Mouse (Mus musculus) C2C12 (cell line): Measurements from ENCODE around the gene Xiap.

Source experiments
- CEBPB ChIP-seq: IDR thresholded peaks from one replicate; pipeline ENCODE4 v1.6.1; 2011; ENCODE audit warnings: low read depth, mild to moderate bottlenecking, control low read depth, moderate library complexity
- CTCF ChIP-seq: IDR thresholded peaks from one replicate; pipeline ENCODE4 v1.5.1; 2011; ENCODE audit not compliant: control insufficient read depth, insufficient read depth, insufficient read length
- MYOD1 ChIP-seq: IDR thresholded peaks from one replicate; pipeline ENCODE4 v1.6.1; 2011; ENCODE audit warnings: low read depth; ENCODE audit not compliant: control insufficient read depth, insufficient read length
- USF1 ChIP-seq: IDR thresholded peaks from one replicate; pipeline ENCODE4 v1.6.1; 2011; ENCODE audit warnings: low read depth, mild to moderate bottlenecking, control low read depth, moderate library complexity

DNA sequence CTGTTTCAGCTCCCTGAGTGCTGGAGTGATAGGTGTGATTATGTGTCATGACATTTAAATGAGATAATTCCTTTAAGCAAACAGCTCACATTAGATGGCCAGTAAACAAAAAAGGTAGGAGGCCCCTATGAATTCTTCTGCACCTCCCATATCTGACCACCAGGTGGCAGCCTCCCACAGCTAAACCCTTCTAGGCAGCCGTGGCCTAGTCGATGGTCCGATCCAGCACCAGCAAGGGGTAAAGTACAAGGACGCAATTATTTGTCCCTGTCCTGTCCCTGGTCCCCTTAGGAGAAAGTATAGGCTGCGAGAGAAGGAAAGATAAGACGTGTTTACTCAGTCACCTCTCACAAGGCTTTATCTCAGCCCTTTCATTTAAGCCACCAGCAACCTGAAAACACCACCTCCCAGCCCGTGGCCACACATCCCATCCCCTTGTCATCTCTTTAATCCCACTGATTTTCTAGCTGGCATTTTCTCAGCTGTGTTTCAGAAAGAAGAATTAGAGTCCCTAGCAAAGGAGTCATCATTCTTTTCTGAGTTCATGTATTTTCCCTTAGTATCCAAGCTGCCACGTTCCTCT is 26.3 kb upstream of the Xiap start:
- TF ChIP-seq CTCF (peak; percentile 22), USF1 (no peak), MYOD1 (no peak), CEBPB (no peak)
